Mouse (Mus musculus) ZHBTc4 (cell line): ENCODE measurements around the gene Pabpc1l.
"Not testable (repeated sequence)": the region's sequence is repeated elsewhere in the genome, so short reads cannot be mapped to it uniquely, and the experiment has no call there.

Experiments used
- DNase-seq: peaks from one replicate; pipeline ENCODE4 v3.0.0-alpha.2; 2011; ENCODE audit warnings: low read depth, low spot score

Pabpc1l gene

DNA sequence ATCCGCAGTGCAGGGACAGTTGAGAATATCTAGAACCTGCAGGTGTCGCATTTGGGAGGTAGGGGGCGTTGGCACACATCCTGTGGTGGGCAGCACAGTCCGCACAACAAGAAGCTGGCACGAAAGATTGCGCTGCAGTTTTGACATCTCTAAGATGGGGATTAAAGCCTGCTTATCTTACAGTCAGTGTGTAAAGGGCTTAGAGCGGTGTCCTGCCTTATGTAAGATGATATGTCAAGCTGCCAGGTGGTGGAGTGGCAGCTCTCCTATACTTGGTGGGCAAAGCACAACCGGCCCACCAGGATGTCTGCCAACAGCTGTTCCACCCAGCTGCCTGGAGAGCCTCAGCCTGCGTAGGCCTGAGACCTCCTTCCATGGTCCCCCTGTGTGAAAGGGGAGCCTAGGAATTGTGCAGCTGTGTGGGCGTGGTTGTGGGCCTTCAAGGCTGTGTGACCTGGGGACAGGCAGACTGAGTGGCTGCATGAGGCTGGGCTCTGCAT, 11.3 kb downstream of the Pabpc1l start:
- DNase-seq = peak; percentile 28

DNA sequence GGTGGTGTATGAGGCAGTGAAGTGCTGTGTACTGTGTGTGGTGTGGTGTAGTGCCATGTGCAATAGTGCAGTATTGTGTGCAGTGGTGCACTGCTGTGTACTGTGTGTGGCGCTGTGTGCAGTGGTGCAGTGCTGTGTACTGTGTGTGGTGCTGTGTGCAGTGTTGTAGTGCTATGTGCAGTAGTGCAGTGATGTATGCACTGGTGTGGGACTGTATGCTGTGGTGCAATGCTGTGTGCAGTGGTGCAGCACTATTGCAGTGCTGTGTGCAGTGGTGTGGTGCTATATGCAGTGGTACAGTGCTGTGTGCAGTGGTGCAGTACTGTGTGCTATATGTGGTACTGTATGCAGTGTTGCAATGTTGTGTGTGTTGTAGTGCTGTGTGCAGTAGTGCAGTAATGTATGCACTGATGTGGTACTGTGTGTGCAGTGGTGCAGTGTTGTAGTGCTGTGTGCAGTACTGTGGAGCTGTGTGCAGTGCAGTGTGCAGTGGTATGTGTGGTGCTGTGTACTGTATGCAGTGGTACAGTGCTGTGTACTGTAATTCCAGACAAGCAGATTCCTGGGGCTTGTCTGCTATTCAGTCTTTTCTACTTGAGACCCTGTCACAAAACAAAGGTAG, 13.3 kb downstream of the Pabpc1l start:
- DNase-seq = no peak

DNA sequence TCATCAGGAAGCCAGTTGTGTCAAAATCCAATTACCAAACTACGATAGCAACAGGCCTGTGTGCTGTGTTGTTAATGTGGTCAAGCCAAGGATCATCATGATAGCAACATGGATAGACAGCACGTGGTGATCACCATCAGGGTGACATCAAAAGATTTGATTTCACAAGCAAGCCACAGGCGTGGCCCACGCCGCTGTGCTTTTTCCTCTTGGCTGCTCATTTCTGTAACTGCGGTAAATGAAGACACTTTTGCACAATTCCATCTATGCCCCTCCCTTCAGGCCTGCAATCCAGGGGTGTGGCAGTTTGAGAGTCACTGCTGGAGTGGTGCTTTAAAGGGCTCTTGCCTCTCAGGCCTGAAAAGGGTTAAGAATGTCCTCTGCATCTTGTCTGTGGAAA, 15.7 kb downstream of the Pabpc1l start:
- DNase-seq = no peak

DNA sequence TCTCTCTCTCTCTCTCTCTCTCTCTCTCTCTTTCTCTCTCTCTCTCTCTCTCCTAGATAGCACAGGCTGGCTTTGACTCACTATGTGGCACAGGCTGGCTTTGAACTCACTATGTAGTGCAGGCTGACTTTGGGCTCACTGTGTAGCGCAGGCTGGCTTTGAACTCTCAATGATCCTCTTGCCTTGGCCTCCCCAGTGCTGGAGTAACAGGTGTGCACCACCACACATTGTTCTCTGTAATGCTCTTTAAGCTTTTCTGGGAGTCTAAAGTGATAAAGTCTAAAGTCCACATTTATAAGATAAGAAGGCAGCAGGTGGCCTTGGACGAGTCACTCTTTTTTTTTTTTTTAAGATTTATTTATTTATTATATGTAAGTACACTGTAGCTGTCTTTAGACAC, 16.3 kb downstream of the Pabpc1l start:
- no peak for DNase-seq

DNA sequence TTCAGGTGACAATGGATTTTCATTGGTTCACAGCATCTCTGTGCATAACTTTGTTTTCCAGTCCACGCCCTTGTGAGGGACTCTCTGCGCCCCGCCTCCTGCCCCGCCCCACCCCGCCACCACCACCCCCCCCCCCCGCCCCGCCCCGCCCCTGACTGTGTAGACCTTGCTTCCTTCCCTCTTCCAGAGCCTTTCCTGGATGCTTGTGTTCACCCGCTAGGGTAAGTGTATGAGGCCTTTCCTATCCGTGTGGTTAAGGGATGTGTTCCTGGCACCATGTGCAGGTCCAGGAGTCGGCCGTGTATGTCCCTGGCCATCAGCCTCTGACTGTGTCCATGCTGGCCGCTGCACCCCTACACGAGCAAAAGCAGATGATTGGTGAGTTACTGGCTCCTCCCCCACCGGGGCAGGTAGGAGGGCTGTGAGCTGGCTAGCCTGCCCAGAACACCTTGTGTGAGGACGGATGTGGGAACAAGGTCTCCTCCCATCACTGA, 22.0 kb downstream of the Pabpc1l start:
- DNase-seq = peak; percentile 45

DNA sequence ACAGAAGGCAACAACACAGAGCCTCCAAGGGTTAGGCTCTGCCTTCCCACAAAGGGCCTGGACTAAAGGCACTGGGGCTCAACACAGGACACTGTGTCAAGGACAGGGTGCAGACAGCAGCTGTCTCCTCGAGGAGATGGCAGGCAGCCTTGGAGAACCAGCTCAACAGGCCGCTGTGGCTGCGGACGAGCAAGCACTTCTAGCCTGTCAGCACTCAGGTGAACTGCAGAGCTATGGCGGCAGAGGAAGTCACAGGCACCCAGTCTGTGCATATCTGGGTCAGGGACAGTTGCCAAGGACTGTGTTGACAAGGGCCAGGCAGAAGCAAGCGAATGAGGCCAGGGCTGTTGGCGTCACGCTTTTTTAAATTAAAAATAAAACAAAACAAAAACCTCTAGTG, 28.5 kb downstream of the Pabpc1l start:
- DNase-seq = no peak

DNA sequence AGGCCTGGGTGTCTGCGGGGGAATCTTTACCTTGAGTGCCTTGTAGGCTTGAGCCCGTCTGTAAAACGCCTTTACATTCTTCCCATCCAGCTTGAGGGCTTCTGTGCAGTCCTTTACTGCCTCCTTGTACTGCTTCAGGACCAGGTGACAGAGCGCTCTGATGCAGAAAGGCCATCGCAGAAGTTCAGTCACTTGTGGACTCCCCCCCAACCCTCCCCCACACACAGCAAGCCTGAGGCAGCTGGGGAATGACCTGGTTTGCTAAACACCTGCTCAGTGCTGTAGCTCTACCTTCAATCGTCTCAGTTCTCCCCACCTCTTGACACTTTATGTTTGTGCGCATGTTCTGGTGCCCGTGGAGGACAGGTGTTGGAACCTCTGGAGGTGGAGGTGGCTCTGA, 29.4 kb downstream of the Pabpc1l start:
- no peak for DNase-seq

DNA sequence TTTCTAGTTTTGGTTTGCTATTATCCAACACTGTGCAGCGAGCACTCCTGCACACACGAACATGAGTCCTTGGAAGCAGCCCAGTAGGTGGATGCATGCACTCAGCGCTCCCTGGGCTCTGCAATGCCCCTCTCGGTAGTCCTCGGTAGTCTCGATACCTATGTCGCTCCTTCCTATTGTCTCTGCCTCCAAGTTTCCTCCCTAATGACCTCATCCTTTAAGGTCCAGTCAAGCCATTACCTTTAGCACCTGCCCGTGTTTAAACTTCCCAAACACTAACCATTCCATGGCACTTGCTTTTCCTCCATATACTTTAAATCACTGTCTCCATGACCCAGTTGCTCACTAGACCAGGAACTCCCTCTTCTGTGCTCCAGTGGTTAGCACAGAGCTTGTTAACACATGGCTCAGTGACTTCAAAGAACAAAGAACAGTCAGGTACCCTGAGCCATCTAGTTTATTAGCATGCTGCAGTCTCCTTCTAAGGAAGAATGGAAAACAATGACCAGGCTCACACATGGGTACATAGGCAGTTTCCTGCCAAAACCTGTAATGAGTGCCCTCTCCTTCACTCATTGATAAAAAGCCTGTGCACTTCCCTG, 34.5 kb downstream of the Pabpc1l start:
- DNase-seq = no peak

DNA sequence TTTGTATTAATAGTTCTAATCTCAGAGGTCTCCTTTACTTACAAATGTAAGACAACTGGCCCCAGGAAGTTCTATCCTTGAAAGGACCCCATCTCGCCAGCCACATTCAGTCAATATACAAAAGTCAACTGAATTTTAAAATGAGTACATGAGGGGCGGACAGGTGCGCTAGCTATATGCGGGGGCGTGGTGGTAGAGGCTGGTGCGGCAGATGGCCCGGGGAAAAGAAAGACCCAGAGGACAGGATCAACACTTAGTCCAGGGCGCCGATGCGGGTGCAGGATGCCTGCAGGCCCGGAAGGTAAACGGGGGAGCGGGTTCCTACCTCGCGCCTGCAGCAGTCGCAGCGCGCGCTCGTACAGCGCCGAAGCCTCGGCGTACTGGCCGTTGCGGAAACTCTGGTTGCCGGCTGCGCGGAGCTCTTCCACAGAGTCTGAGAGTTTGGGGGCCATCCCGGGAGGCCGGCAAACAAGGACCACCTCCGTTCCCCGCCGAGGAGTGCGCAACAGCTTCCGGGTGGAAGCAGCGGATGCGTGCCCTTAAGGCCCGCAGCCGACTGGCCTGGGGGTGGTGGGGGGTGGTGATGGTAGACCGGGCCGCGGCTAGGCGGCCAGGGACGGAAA, 45.0 kb downstream of the Pabpc1l start, which contains the start of gene Stk4:
Gene Stk4 (plus strand): TSS at position 181 of the 623 bp plus-strand sequence.
- DNase-seq = peak; percentile 53

DNA sequence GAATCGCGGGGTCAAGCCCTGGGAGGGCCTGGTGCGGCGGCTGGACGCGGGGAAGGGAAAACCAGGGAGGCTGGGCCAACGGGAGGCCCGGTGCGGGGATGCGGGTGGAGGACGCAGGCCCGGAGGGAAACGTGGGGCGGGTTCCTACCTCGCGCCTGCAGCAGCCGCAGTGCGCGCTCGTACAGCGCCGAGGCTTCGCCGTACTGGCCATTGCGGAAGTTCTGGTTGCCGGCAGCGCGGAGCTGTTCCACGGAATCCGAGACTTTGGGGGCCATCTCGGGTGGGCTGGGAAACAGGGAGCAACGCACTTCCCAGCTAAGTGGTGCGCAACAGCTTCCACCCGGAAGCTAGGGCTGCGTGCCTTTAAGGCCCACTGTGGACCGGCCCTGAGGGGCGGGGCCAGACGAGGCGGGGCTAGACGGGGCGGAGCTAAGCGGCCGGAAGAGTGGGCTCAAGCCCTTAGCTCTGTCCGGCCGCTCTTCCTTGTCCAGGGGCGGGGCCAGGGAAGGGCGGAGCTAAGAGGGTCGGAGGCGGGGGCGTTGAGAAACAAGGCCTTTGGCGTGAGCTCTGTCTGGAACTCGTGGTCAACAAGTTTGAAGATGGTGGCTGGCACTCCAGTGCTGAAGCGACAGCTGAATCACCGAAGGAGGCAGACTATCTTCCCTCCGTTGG, 45.7 kb downstream of the Pabpc1l start, which contains the start of gene Tomm34:
Gene Tomm34 (minus strand): TSS at position 405 of the 672 bp plus-strand sequence.
- peak; percentile 99 for DNase-seq

DNA sequence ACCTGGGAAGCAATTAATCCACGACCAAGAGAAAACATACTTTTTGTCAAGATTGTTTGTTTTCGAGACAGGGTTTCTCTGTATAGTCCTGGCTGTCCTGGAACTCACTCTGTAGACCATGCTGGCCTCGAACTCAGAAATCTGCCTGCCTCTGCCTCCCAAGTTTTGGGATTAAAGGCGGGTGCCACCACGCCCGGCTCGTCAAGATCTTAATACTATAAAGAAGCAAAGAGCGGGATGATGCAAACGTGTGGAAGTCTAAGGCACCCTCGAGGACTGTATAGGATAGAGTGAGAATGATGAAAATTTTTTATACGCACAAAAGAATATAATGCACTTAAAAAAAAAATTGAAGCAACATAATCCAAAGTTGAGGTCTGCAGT, 46.2 kb downstream of the Pabpc1l start:
- not testable (repeated sequence) for DNase-seq

DNA sequence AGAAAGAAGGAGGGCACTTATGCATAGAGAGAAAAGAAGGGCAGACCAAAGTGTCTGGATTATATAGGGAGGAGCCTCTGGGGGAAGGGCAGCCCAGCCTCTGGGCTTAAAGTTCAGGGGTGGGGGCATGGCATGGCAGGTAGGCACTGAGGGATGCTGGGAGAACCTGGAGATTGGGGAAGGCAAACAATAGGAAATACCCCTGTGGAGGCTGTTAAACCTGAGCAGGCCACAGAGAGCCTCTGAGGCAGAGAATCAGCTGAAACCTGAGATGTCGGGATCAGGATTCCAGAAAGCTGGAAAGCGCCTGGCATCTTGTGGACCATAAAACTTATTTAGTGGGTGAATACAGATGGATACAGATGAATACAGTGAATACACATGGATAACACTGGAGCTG, 46.9 kb downstream of the Pabpc1l start:
- no peak for DNase-seq

DNA sequence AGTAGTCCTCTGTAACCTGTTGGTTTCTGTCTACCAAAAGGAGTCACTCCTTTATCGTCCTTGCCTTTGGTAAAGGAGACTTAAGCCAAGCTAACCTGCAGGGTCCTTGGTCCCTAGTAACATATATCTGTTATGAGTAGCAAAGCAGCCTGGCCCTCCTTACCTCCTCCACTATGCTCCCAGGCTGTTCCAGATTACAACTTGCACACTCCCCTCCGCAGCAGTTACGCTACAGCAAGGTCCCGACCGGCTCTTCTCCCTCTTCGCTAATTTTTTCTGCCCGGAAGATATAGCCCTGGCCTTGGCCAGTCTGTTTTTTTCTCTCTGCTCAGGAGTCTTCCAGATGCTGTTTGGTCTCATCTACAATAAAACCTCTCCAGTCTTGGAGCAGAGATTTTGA, 47.9 kb downstream of the Pabpc1l start:
- no peak for DNase-seq

DNA sequence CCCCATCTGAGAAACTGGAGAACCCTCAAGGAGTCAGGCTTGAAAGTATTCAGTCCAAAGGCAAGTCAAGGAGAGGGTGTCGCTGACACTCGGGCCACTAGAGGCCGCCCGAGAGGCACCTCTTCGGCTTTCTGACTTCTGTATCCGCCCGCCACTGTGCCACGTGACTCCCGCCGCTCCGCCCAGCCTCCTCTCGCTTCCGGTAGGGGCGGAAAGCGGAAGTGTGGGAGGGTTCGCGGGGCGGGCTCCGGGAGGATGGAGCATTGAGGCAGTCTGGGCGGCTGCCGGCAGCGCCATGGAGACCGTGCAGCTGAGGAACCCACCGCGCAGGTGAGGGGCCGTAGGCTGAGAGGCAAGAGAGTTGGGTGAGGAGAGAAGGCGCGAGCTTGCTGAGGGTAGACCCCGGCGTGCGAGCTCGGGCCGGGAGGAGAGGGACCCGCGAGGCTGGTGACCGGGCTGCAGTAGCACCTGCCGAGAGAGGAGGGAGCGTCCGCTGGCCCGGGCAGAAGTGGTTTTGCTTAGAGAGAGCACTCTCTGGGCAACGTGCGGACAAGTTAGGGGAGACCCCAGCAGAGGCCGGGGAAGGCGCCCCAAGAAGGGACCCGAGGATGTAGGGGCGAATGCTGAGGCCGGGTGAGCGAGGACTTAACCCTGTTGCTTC, 48.8 kb downstream of the Pabpc1l start:
- DNase-seq = peak; percentile 98

DNA sequence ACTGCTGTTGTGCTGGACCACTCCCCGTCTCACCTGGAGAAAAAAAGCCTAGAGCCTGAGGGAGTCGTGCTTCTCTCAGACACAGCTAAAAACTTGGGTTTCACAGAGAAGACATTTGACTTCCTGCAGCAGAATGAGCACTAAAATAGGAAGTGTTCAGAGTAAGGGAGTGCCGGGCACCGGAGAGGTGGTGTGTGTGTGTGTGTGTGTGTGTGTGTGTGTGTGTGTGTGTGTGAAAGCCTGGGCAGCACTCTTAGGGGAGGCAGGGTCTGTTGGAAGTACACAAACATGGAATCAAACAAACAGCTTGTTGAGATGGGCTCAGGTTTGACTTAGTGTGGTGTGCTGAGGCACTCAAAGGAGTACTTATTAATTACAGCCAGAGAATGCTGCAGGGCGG, 49.8 kb downstream of the Pabpc1l start:
- no peak for DNase-seq

DNA sequence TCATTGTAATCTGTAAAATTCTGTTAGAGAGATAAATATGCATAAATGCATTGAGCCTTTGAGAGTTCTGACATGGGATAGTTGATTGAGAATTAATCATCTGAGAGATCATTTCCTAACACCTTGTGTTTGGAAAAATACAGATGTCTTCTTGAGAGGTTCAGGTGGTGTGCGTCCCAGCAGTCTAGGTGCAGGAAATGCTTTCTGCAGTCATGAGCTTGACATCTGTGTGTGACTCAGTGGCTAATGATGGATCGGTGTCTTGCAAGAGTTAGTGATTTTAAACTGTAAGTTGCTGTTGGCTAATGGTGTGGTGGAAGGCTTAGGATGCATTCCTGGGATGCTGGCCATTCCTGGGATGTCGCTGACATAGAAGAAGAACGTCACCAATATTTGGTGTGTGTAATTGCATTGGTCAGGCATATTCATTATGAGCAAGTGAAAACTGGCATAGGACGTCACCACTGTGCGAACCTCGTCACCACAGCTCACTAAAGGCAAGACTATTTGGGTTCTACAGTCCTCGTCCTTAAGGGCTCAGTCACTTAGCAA, 51.7 kb downstream of the Pabpc1l start:
- no peak for DNase-seq

DNA sequence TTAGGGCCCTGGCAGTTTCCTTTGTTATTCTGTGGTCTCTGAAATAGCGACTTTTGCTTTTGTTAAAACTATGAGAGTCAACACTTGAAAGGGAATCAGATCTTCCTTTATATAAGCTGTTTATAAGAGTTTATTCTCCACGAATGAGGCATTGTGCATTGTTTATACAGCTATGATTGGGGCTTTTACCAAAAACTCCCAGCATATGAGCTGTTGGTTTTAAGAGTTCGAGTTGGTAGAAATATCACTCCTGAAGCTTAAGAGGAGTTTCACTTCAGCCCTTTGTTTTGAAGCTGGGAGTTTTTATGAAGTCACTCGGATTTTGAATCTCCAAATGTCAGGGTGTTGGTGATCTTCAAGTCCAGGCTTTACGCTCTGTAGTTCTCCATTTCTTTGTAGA, 52.6 kb downstream of the Pabpc1l start:
- no peak for DNase-seq

DNA sequence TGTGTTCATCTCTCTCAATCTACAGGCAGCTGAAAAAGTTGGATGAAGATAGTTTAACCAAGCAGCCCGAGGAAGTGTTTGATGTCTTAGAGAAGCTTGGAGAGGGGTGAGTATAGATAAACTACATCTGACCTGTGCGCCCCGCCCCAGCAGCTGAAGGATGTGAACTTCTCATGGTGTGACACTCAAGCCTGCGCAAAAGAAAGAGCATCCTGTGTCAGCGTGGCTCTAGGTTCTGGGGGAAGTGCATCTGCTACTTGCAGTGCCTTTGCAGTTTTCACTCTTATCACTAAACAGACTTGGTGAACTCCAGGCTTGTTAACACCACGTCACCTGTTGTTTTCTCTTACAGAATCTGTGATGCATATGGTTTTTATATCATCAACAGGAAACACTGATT, 54.2 kb downstream of the Pabpc1l start:
- no peak for DNase-seq

DNA sequence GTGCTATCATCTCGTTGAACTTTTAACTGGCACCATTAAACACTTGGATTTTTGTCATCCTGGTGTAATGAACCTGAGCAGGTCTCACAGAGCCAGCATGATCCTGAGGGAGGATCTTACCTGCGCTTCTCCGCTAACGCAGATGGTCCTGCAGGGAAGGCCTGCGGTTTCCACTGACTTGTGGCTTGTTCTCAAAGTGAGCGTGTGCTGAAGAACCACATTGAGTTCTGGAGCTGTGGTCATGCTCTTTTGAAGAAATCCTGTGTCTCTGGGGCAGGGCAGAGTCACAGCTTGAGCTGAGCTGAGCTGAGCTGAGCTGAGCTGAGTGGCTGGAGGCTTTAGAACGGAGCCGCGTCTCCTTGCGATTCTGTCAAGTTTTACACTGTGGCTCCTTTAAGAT, 56.3 kb downstream of the Pabpc1l start:
- no peak for DNase-seq

DNA sequence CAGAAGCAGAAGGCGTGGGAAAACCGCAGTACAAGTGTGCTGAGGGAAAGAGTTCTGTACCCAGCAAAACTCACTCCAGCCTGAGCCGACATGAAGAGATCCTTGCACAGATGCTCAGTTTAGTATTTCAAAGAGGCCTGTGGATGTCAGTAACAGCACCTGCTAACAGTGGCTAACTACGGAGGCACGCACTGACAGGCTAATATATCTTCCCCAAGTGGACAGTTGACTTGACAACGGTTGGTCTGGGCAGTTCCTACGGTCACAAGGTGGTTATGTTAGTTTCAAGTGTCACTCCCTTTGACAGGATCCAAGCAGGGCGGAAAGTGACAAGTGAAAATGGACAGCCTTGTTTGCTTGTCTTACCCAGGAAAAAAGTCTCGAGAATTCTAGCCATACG, 56.9 kb downstream of the Pabpc1l start:
- DNase-seq = no peak

DNA sequence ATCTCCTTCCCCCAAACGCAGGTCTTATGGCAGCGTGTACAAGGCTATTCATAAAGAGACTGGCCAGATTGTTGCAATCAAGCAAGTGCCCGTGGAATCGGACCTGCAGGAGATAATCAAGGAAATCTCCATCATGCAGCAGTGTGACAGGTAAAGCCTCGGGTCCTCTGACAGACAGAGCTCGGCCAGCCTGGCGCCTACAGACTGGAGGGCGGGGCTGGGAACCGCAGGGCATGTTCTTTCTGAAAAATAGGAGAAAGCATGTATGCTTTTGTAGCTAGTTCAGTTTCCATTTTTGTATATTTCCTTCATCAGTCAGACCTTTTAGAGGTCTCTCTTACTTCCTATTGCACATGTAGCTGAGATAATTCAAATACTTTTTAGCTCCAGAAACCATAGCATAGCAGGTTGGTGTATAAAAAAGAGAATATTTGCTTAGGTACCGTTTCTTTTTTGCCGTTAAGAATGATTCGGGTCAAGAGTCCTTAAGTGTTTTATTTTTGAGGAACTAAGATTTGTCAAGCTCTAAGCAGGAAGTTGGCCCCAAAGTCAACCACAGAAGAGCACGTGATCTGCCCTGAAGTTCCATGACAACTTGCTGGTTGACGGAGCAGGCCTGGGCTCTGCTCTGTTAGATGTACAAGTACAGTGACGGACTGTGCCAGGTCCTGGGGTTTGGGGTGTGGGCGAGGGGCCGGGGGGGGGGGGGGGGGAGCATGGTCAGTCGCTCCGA, 58.5 kb downstream of the Pabpc1l start:
- no peak for DNase-seq
